Mouse (Mus musculus): ENCODE results near the gene Nmral1. TPM values are rescaled to one million over a fixed set of nuclear protein-coding genes. Genes with fewer than 3 reads are reported as not detected.
A peak's percentile ranks its signal among the peaks of the same experiment; 100 is the strongest.
"Not testable (repeated sequence)": the region's sequence is repeated elsewhere in the genome, so short reads cannot be mapped to it uniquely, and the experiment has no call there.

Gene Nmral1
- total RNA-seq (2021), result 1 to 10 TPM; 7.0 to 7.8 TPM

DNA sequence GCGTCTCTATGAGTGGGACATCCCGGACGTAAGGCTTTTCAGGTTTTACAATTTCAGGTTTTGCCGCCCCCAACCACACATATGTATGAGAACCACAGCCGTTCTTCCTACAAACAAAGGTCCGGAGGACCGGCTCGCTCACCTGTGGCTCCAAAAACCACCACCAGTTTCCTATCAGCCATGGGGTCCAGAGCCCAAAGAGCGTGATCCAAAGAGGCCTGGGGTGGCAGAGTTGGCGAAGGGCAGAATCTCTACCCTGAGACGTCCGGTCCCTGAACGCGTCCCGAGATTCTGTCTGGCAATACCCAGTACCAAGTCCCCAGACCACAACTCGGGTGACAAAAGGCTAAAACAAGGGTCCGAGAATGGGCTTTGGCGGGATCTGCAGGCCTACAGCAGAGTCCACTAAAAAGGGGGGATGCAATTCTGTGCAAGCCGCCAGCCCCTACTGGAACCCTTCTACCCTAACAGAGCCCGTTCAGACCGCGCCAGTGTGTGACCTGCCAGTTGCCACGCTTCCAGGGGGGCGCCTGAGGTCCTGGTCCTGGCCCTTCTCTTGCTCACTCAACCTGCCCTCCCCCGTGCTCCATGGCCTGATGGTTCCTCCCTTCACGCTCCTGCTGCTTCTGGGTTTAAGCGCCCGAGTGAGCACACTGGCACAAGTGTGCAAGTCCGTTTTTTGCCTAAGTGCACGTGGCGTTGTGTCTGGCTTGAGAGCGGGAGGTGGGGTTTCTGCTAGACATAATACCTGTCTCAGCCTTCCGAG is at the start of gene Nmral1:
Nmral1 (minus strand) TSS at position 604 of the 766 bp plus-strand sequence.
- intact Hi-C loops (cut with DNase I), result loop anchor here (5.0 kb wide), 2 partner anchors 33 to 143 kb away; no protein-coding TSS in a partner anchor
- DNase-seq, result peak; percentile 61 to 74

GRCm38 (mm10) chr16:4768719-4769118 is 49.6 kb upstream of the Nmral1 start:
- no peak for DNase-seq
- intact Hi-C loops (cut with DNase I), result no loop called here

- no peak for DNase-seq
- intact Hi-C loops (cut with DNase I), result no loop called here
Measured at GRCm38 (mm10) chr16:4767012-4767790, 48.0 kb upstream of the Nmral1 start.

DNA sequence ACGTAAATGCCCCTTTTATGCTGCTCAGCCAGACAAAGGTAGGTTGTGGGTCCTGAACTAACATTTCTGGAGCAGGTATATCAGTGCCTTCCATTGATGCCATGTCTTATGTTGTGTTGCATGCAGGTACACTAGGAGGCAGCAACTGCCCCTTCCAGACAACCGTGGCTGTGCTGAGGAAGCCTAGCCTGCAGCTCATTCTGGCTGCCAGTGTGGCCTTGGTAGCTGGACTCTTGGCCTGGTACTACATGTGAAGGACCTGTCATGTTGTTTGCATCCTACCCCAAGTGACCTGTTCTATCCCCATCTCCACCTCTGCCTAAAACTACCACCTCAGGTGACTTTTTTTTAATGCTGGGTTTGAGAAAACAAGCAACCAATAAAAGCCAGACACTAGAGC is 46.7 kb upstream of the Nmral1 start:
- DNase-seq, result no peak

DNA sequence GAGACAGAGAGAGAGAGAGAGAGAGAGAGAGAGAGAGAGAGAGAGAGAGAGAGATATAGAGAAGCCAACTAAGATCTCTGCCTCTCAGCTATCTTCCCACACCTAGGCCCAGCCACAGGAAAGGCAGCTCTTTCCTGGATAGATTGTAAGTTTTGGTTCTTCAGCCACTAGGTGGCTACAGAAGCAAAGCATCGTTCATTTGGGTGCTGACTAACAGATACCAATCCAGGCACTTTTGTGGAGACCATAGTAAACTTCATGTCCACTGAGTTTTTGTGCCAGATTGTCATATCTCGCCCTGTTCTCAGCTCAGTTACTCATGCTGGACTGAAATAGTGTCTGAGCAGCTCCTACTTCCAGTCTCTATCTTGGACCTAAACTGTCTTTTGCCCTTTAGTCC is 44.1 kb upstream of the Nmral1 start:
- DNase-seq, result peak; percentile 53 to 62
- intact Hi-C loops (cut with DNase I), result loop anchor here (2.0 kb wide), 2 partner anchors 28 to 100 kb away; partner anchors contain the start of gene Cdip1

More for the DNA sequence above, 46.7 kb upstream of the Nmral1 start:
- intact Hi-C loops (cut with DNase I), result no loop called here

DNA sequence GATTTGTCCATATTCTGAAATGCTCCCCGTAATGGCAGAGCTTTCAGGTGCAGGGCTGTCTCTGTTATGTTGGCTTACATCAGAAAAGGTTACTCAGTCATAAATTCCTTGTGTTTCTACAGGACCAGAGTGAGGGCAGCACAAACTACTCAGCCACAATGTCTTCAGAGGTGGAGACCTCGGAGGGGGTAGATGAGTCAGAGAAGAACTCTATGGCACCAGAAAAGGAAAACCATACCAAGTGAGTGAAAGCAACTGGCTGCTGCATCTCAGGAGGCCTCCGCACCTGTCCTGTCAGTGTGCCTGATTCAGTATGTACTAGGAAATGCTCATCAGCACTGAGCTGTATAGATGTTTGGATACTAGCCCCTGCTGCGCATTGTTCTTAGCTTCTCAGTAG is 43.3 kb upstream of the Nmral1 start:
- DNase-seq, result no peak
- intact Hi-C loops (cut with DNase I), result loop anchor here (2.0 kb wide), 2 partner anchors 28 to 100 kb away; partner anchors contain the start of gene Cdip1

DNA sequence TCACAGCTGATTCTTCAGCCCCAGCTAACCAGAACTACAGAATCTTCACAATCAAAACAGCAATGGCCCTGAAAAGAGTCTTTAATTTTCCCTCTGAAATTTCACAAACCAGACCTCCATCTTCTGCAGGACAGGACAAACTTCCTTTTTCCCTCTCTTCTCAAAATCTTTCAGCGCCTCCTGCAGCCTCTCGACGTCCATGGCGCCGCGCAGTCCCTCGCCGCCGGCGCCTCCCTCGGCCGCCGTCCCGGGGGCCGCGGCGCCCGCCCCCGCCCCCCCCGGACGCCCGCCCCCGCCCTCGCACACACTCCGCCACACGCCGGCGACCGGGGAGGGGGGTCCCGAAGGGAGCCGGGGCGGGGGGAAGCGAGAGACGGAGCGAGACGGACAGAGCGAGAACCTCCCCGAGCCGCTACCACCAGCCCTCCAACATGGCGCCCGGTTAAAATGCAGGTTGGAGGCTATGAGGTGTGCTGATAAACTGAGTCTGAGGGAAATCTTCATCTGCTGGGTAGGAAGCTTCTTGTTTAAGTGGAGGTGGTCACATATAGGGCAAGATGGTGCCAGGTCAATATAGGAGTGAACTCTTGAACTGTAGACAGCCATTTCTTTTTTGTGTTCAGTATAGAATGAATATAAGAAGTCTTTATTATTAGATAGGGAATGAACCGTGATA is 37.6 kb upstream of the Nmral1 start:
- intact Hi-C loops (cut with DNase I), result loop anchor here (5.0 kb wide), 1 partner anchor 69 kb away; no protein-coding TSS in a partner anchor
- not testable (repeated sequence) for DNase-seq

DNA sequence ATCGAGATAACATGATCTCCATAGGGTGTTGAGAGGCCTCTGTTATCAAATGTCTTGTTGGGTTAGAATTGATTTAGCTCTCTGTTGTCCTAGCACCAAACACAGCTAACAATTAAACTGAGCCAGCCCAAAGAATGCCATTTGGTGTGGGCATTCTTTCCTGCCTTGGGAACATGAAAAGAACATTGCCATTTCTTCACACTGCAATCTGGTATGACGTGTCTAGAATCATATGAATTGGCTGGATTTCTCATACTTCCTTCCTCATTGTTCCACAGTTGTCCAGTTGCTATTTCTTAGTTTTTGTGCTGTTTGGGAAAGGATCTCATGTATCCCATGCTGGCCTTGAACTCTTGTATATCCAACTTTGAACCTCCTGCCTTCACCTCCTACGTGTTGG is 34.9 kb upstream of the Nmral1 start:
- no peak for DNase-seq
- intact Hi-C loops (cut with DNase I), result loop anchor here (5.0 kb wide), 1 partner anchor 37 kb away; the partner anchor contains the start of gene Nmral1

GRCm38 (mm10) chr16:4752155-4752554 is 33.0 kb upstream of the Nmral1 start:
- DNase-seq, result no peak
- intact Hi-C loops (cut with DNase I), result loop anchor here (5.0 kb wide), 1 partner anchor 35 kb away; the partner anchor contains the start of gene Nmral1

DNA sequence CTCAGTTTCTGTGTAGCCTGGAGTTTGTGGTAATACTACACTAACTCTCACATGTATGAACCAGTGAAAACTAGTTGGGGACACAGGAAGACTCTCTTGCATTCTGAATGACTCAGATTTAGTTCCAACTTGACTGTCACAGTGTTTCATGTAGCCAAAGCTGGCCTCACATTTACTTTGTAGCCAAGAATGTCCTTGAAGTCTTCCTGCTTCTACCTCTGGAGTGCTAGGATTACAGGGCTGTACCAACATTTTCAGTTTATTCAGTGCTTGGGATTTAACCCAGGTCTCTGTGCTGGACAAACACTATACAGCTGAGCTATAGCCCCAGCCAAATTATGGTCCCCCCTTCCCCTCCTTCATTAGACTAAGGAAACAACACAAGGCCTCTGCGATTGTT is 23.0 kb upstream of the Nmral1 start:
- DNase-seq, result no peak
- intact Hi-C loops (cut with DNase I), result no loop called here

- intact Hi-C loops (cut with DNase I), result no loop called here
- no peak for DNase-seq
Measured at GRCm38 (mm10) chr16:4739994-4740393, 20.8 kb upstream of the Nmral1 start.

GRCm38 (mm10) chr16:4736262-4736661 is 17.1 kb upstream of the Nmral1 start:
- DNase-seq, result no peak
- intact Hi-C loops (cut with DNase I), result no loop called here

GRCm38 (mm10) chr16:4730776-4731358 is 11.7 kb upstream of the Nmral1 start:
- no peak for DNase-seq
- intact Hi-C loops (cut with DNase I), result loop anchor here (2.0 kb wide), 1 partner anchor 30 kb away; no protein-coding TSS in a partner anchor

GRCm38 (mm10) chr16:4727963-4728362 is 8.8 kb upstream of the Nmral1 start:
- peak in 1 of 2 experiments; percentile 23 for DNase-seq

DNA sequence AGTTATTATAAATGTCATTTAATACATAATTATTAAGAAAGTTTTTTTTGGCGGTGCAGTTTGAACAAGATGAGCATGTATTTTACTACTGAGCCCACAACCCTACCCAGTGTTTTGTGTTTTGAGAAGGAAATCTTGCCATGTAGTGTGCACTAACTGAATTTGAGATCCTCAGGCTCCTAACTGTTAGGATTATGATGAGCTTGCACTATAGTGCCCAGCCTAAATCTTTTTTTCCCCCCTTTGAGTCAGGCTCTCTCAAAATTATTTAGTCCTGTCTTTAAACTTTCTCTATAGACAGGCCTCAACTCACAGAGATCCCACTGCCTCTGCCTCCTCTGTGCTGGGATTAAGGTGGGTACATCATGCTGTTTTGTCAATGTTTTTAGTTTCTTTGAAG is 8.4 kb upstream of the Nmral1 start:
- no peak for DNase-seq
- intact Hi-C loops (cut with DNase I), result loop anchor here (5.0 kb wide), 1 partner anchor 55 kb away; no protein-coding TSS in a partner anchor

More at GRCm38 (mm10) chr16:4727963-4728362, 8.8 kb upstream of the Nmral1 start:
- intact Hi-C loops (cut with DNase I), result loop anchor here (5.0 kb wide), 1 partner anchor 54 kb away; no protein-coding TSS in a partner anchor

DNA sequence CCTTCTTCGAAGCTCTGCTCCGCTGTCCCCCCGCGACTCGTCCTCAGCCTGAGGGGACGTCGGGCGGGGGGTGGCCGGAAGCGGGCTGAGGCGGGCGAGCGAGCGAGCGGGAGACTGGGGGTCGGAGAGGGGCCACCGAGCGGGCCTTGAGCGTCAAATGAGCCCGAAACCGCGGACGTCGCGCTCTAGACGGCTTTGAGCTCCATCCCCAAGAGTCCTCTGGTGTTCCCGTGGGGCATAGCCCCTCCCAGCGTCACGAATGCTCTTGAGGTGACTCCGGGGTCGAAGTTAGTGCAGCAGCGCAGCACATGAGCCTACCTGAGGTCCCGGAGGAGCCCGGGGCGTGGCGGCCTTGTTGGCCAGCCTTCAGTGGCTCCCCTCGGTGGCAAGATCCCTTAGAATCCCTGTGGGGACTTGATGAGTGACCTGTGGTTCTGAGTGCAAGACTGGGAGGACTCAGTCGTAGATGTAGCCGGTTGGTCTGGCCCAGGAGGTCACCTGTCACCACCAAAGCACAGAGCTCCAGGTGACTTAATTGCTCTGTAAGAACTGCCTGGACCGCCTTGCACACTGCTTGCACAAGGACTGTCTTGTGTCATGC is 7.5 kb upstream of the Nmral1 start:
- intact Hi-C loops (cut with DNase I), result loop anchor here (5.0 kb wide), 1 partner anchor 56 kb away; no protein-coding TSS in a partner anchor
- DNase-seq, result no peak

- DNase-seq, result peak; percentile 97
- intact Hi-C loops (cut with DNase I), result loop anchor here (5.0 kb wide), 1 partner anchor 56 kb away; no protein-coding TSS in a partner anchor
Measured at GRCm38 (mm10) chr16:4725780-4726527, 6.8 kb upstream of the Nmral1 start, which contains the start of gene Hmox2. TSS of gene Hmox2 (plus strand) at chr16:4726361.

DNA sequence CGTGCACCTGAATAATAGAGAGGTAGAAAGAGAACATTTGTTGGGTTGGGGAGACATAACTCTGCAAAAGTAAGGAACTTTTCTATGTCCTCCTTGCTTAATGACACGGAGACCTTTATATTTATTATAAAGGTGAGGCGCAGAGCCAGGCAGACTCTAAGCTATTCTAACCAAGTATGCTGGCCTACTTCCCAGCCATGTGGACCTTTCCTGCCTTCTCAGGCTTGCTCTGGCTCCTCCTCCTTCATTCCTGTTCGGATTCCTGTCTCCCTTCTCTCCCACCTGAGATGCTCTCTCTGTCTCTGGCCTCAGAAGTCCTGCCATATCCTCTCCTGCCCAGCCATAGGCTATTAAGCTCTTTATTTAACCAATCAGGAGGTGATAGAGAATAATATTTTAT is 6.1 kb upstream of the Nmral1 start:
- DNase-seq, result peak in 1 of 2 experiments; percentile 24
- intact Hi-C loops (cut with DNase I), result loop anchor here (5.0 kb wide), 1 partner anchor 57 kb away; no protein-coding TSS in a partner anchor

GRCm38 (mm10) chr16:4722915-4723209 is 3.7 kb upstream of the Nmral1 start:
- intact Hi-C loops (cut with DNase I), result no loop called here
- no peak for DNase-seq

Data from heart, postnatal 10 days (tissue).